Mouse (Mus musculus): ENCODE measurements around the gene Trpm6.

GRCm38 (mm10) chr19:18757706-18758105, 7.9 kb downstream of the Trpm6 start:
- TF ChIP-seq GATA1 (IDR thresholded peaks at IDR 0.05; ENCODE audit: borderline replicate concordance, low read length), result no peak
- TF ChIP-seq FLI1 (IDR thresholded peaks at IDR 0.05; ENCODE audit: low read length), result no peak

Data from megakaryocyte, embryonic 14.5 days (primary cell).